In genomic region chr8:73160945-73161344, GRCm38 (mm10) we compare ENCODE assay signal across 26 mouse cellular contexts.
DNase-seq lines count a peak whose midpoint lies in the region; ATAC-seq and TF ChIP-seq lines count a peak whose summit lies in the region.
"Had no signal": no experiment of that assay in that cellular context is flagged by ENCODE, and none has a peak within 500 bp of the region (broad histone marks: within the 10 kb centered on the region; RNA-seq: fewer than 3 reads in every experiment).

No protein-coding gene starts in this region.

- no peak for DNase-seq in frontal cortex, postnatal 14 days (ENCODE audit: low spot score in 2 of 2)
- peak in 1 of 2 experiments; percentile 17 for DNase-seq in layer of hippocampus, adult 2 months (ENCODE audit: low spot score in 2 of 2)
- DNase-seq in layer of hippocampus, postnatal 36 days, result no peak
- no peak for DNase-seq in liver, embryonic 11.5 days (ENCODE audit: low spot score)
- DNase-seq in liver, result no peak
- DNase-seq in brain, adult 2 months (ENCODE audit: low read depth, low spot score), result peak; percentile 53
- no peak for DNase-seq in urinary bladder, postnatal 4 days (ENCODE audit: low spot score in 2 of 2)
- DNase-seq: adrenal gland, adult 8-10 months; adrenal gland, postnatal 14 days; adrenal gland, postnatal 36 days; B cell, adult 2 months; cerebellum, adult 11 months; cerebellum, adult 18-20 months; cerebellum, adult 8-10 months; cerebellum, adult 9-11 months; cerebellum, postnatal 14 days; cerebellum, postnatal 36 days had no signal

- no peaks in the 10 kb centered on the region for H3K9me3 ChIP-seq in liver, embryonic 11.5 days (ENCODE audit: control insufficient read depth, low read length)
- H3K9me3 ChIP-seq: embryonic facial prominence, embryonic 10.5 days; embryonic facial prominence, embryonic 12.5 days; forebrain, embryonic 13.5 days; forebrain, embryonic 15.5 days had no signal

- H3K4me1 ChIP-seq in liver, embryonic 11.5 days (replicated peaks; ENCODE audit: control insufficient read depth, insufficient read depth, low read length), result 0 out of 2 replicates have a peak, but pooled peaks cover 3% of the 10 kb centered on the region
- H3K4me1 ChIP-seq: embryonic facial prominence, embryonic 10.5 days; embryonic facial prominence, embryonic 12.5 days; forebrain, embryonic 13.5 days; forebrain, embryonic 15.5 days had no signal

- no peaks in the 10 kb centered on the region for H3K36me3 ChIP-seq in liver, embryonic 11.5 days (ENCODE audit: control insufficient read depth, insufficient read depth, low read length)
- H3K36me3 ChIP-seq: embryonic facial prominence, embryonic 10.5 days; embryonic facial prominence, embryonic 12.5 days; forebrain, embryonic 15.5 days; G1E had no signal

- no peak overlapping the region for H3K4me3 ChIP-seq in layer of hippocampus, adult 2 months
- no peak overlapping the region for H3K4me3 ChIP-seq in liver, embryonic 11.5 days (ENCODE audit: low read depth, low read length)
- H3K4me3 ChIP-seq: embryonic facial prominence, embryonic 10.5 days; embryonic facial prominence, embryonic 12.5 days; forebrain, embryonic 13.5 days; forebrain, embryonic 15.5 days had no signal

- no peak overlapping the region for H3K9ac ChIP-seq in liver, embryonic 11.5 days (ENCODE audit: low read depth, low read length)
- H3K9ac ChIP-seq: embryonic facial prominence, embryonic 12.5 days; forebrain, embryonic 13.5 days; forebrain, embryonic 15.5 days had no signal

- H3K4me2 ChIP-seq in liver, embryonic 11.5 days, result no peak overlapping the region
- H3K4me2 ChIP-seq: embryonic facial prominence, embryonic 12.5 days; forebrain, embryonic 13.5 days; forebrain, embryonic 15.5 days had no signal

- peak; percentile 81 for ATAC-seq in frontal cortex, adult (ENCODE audit: low TSS enrichment)
- 0 out of 2 replicates have a peak, but pooled peaks have one; percentile 53 for ATAC-seq in liver, embryonic 11.5 days (replicated peaks; ENCODE audit: low FRiP score)
- ATAC-seq: activated CD4-positive, CD25-positive, alpha-beta regulatory T cell, adult 4 months; CD4-positive, CD25-positive, alpha-beta regulatory T cell, adult 4 months; forebrain, embryonic 13.5 days; forebrain, embryonic 15.5 days; Patski had no signal

- peak overlapping the region; percentile 80 for H3K27ac ChIP-seq in layer of hippocampus, adult 2 months
- H3K27ac ChIP-seq in liver, embryonic 11.5 days (ENCODE audit: low read depth, low read length), result no peak overlapping the region
- H3K27ac ChIP-seq: embryonic facial prominence, embryonic 10.5 days; embryonic facial prominence, embryonic 12.5 days; forebrain, embryonic 13.5 days; forebrain, embryonic 15.5 days had no signal

- H3K27me3 ChIP-seq in liver, embryonic 11.5 days (replicated peaks; ENCODE audit: control insufficient read depth, insufficient read depth, low read length), result no peaks in the 10 kb centered on the region
- H3K27me3 ChIP-seq: embryonic facial prominence, embryonic 12.5 days; forebrain, embryonic 13.5 days; forebrain, embryonic 15.5 days; Patski had no signal

- 49% methylated on average over 2 of the region's 2 CpGs for WGBS in liver, embryonic 11.5 days

- no peak for TF ChIP-seq CTCF in layer of hippocampus, adult 2 months (conservative IDR thresholded peaks at IDR 0.05)
